Mouse (Mus musculus) liver, embryonic 16.5 days (tissue): ENCODE data around the gene Phrf1. TPM values are rescaled to one million over a fixed set of nuclear protein-coding genes. Genes with fewer than 3 reads are reported as not detected.

Experiments
- ATAC-seq: fragments of 200-750 bp; cut with Nextera tagmentation; 2 replicates; pipeline ENCODE4 v1.8.0; 2017; ENCODE audit warnings: low read depth, mild to moderate bottlenecking, moderate number of reproducible peaks, moderate library complexity
- H3K27ac ChIP-seq: fragments of 300-500 bp; sonication (generic); 2 replicates; pipeline ENCODE4 v1.5.1; 2014; ENCODE audit warnings: mild to moderate bottlenecking, low read length
- H3K27me3 ChIP-seq: fragments of 300-500 bp; sonication (generic); 2 replicates; pipeline ENCODE4 v1.6.1; 2014; ENCODE audit warnings: low read depth, low read length, mixed read lengths; ENCODE audit not compliant: control insufficient read depth, insufficient read depth
- H3K36me3 ChIP-seq: fragments of 300-500 bp; sonication (generic); 2 replicates; pipeline ENCODE4 v1.6.1; 2014; ENCODE audit warnings: mild to moderate bottlenecking; ENCODE audit not compliant: control insufficient read depth, insufficient read depth
- H3K4me1 ChIP-seq: fragments of 300-500 bp; sonication (generic); 2 replicates; pipeline ENCODE4 v1.6.1; 2014; ENCODE audit warnings: low read depth, low read length, mixed read lengths; ENCODE audit not compliant: control insufficient read depth
- H3K4me2 ChIP-seq: fragments of 300-500 bp; sonication (generic); 2 replicates; pipeline ENCODE4 v1.6.1; 2014; ENCODE audit warnings: low read depth, low read length, mixed read lengths
- H3K4me3 ChIP-seq: fragments of 300-500 bp; sonication (generic); 2 replicates; pipeline ENCODE4 v1.5.1; 2014; ENCODE audit warnings: low read depth, mild to moderate bottlenecking, low read length
- H3K9ac ChIP-seq: fragments of 300-500 bp; sonication (generic); 2 replicates; pipeline ENCODE4 v1.6.1; 2014; ENCODE audit warnings: low read depth, low read length
- H3K9me3 ChIP-seq: fragments of 300-500 bp; sonication (generic); replicated peaks from 2 replicates; pipeline ENCODE4 v1.6.1; 2016; ENCODE audit warnings: low read length; ENCODE audit not compliant: control insufficient read depth
- WGBS: fragments of 180-500 bp; shearing (Covaris S2); extraction: QIAGEN DNeasy Blood & Tissue Kit; methylation state at CpG from one replicate; pipeline ENCODE4 v1.1.7; 2014; ENCODE audit not compliant: insufficient replicate concordance; 5-methylcytosine and 5-hydroxymethylcytosine counted together
- polyA plus RNA-seq: library from polyadenylated mRNA; unstranded; fragments of >200 nt; fragmentation: Nextera tagmentation; extraction: Ambion mirVana; gene quantifications from 2 replicates; pipeline ENCODE4 v1.2.1, GENCODE M21; 2015

Phrf1 gene
- polyA plus RNA-seq, 1 experiment from 2014 or later: 28.5 TPM

- H3K4me3 ChIP-seq: peak within 1 kb of the TSS; percentile 92
- H3K4me2 ChIP-seq: peak within 1 kb of the TSS; percentile 99
- H3K9me3 ChIP-seq: no peaks in the 10 kb centered on the region
- WGBS: under 1% methylated on average over 37 of the region's 39 CpGs
- peak; percentile 92 for ATAC-seq
- H3K9ac ChIP-seq: peak within 1 kb of the TSS; percentile 91
- peaks cover 30% of the 10 kb centered on the region for H3K36me3 ChIP-seq
- H3K4me1 ChIP-seq: peaks cover 52% of the 10 kb centered on the region
- no peaks in the 10 kb centered on the region for H3K27me3 ChIP-seq
- peak within 1 kb of the TSS; percentile 93 for H3K27ac ChIP-seq
Measured at GRCm38 (mm10) chr7:141193948-141194347, 34.6 kb upstream of the Phrf1 start, which contains the start of the genes Hras and Lrrc56. Gene Hras, minus strand, starts transcription at chr7:141194005. Gene Lrrc56, plus strand, starts transcription at chr7:141194157.

- H3K9ac ChIP-seq: peak overlapping the region; percentile 81
- H3K27me3 ChIP-seq: no peaks in the 10 kb centered on the region
- no peaks in the 10 kb centered on the region for H3K9me3 ChIP-seq
- H3K36me3 ChIP-seq: peaks cover 29% of the 10 kb centered on the region
- no peak for ATAC-seq
- H3K4me1 ChIP-seq: peaks cover 57% of the 10 kb centered on the region
- H3K27ac ChIP-seq: peak overlapping the region; percentile 93
- WGBS: under 1% methylated on average over 23 of the region's 23 CpGs
- H3K4me3 ChIP-seq: peak overlapping the region; percentile 92
- peak overlapping the region; percentile 99 for H3K4me2 ChIP-seq
Measured at GRCm38 (mm10) chr7:141194409-141194808, 34.2 kb upstream of the Phrf1 start.

GRCm38 (mm10) chr7:141194830-141195229, 33.8 kb upstream of the Phrf1 start:
- peaks cover 61% of the 10 kb centered on the region for H3K4me1 ChIP-seq
- peak overlapping the region; percentile 92 for H3K4me3 ChIP-seq
- H3K4me2 ChIP-seq: peak overlapping the region; percentile 99
- 0 out of 2 replicates have a peak, but pooled peaks have one; percentile 6 for ATAC-seq
- H3K9ac ChIP-seq: peak overlapping the region; percentile 81
- H3K36me3 ChIP-seq: peaks cover 25% of the 10 kb centered on the region
- no peaks in the 10 kb centered on the region for H3K9me3 ChIP-seq
- under 1% methylated on average over 28 of the region's 28 CpGs for WGBS
- H3K27me3 ChIP-seq: no peaks in the 10 kb centered on the region
- H3K27ac ChIP-seq: peak overlapping the region; percentile 93

- no peak for ATAC-seq
- WGBS: 87% methylated on average over 2 of the region's 2 CpGs
- peak overlapping the region; percentile 56 for H3K27ac ChIP-seq
- no peak overlapping the region for H3K4me3 ChIP-seq
- H3K4me1 ChIP-seq: peaks cover 64% of the 10 kb centered on the region
- H3K36me3 ChIP-seq: peaks cover 15% of the 10 kb centered on the region
- H3K4me2 ChIP-seq: peak overlapping the region; percentile 99; the same call in 1 of the 2 replicates
- H3K9me3 ChIP-seq: no peaks in the 10 kb centered on the region
- no peaks in the 10 kb centered on the region for H3K27me3 ChIP-seq
- H3K9ac ChIP-seq: no peak overlapping the region
Measured at GRCm38 (mm10) chr7:141195754-141196153, 32.8 kb upstream of the Phrf1 start.

- Histone ChIP-seq H3K4me3 (peak overlapping the region; percentile 25), H3K27ac (peak overlapping the region; percentile 83), H3K4me2 (peak overlapping the region; percentile 64)
Measured at GRCm38 (mm10) chr7:141196619-141197282, 31.8 kb upstream of the Phrf1 start.

GRCm38 (mm10) chr7:141198121-141198520, 30.5 kb upstream of the Phrf1 start:
- Histone ChIP-seq H3K27me3 (no peaks in the 10 kb centered on the region), H3K9me3 (no peaks in the 10 kb centered on the region), H3K27ac (no peak overlapping the region), H3K36me3 (no peaks in the 10 kb centered on the region), H3K4me3 (no peak overlapping the region), H3K4me1 (peaks cover 53% of the 10 kb centered on the region), H3K9ac (0 out of 2 replicates have a peak overlapping the region, but pooled peaks have one; percentile 11), H3K4me2 (peak overlapping the region; percentile 64; the same call in 1 of the 2 replicates)
- 81% methylated on average over 4 of the region's 4 CpGs for WGBS
- no peak for ATAC-seq

More at GRCm38 (mm10) chr7:141196619-141197282, 31.8 kb upstream of the Phrf1 start:
- Histone ChIP-seq H3K9me3 (no peaks in the 10 kb centered on the region), H3K9ac (peak overlapping the region; percentile 53; the same call in 1 of the 2 replicates), H3K36me3 (peaks cover 5% of the 10 kb centered on the region; the same call in 1 of the 2 replicates), H3K4me1 (peaks cover 64% of the 10 kb centered on the region), H3K27me3 (no peaks in the 10 kb centered on the region)
- ATAC-seq: no peak
- 64% methylated on average over 8 of the region's 8 CpGs for WGBS

- no peak overlapping the region for H3K4me3 ChIP-seq
- H3K36me3 ChIP-seq: no peaks in the 10 kb centered on the region
- H3K4me2 ChIP-seq: no peak overlapping the region
- peak overlapping the region; percentile 35; the same call in 1 of the 2 replicates for H3K27ac ChIP-seq
- no peak overlapping the region for H3K9ac ChIP-seq
- no peaks in the 10 kb centered on the region for H3K9me3 ChIP-seq
- WGBS: 54% methylated on average over 3 of the region's 3 CpGs
- ATAC-seq: no peak
- no peaks in the 10 kb centered on the region for H3K27me3 ChIP-seq
- peaks cover 47% of the 10 kb centered on the region for H3K4me1 ChIP-seq
Measured at GRCm38 (mm10) chr7:141204546-141204945, 24.0 kb upstream of the Phrf1 start.

GRCm38 (mm10) chr7:141205504-141205903, 23.1 kb upstream of the Phrf1 start:
- no peak for ATAC-seq
- Histone ChIP-seq H3K27ac (no peak overlapping the region), H3K9me3 (no peaks in the 10 kb centered on the region), H3K4me2 (no peak overlapping the region), H3K9ac (no peak overlapping the region), H3K27me3 (no peaks in the 10 kb centered on the region), H3K4me3 (no peak overlapping the region), H3K36me3 (no peaks in the 10 kb centered on the region), H3K4me1 (peaks cover 50% of the 10 kb centered on the region)
- WGBS: 85% methylated on average over 5 of the region's 5 CpGs
